Mouse (Mus musculus): ENCODE data around the gene Cerkl.
A peak's percentile ranks its signal among the peaks of the same experiment; 100 is the strongest.

Gene Cerkl

DNA sequence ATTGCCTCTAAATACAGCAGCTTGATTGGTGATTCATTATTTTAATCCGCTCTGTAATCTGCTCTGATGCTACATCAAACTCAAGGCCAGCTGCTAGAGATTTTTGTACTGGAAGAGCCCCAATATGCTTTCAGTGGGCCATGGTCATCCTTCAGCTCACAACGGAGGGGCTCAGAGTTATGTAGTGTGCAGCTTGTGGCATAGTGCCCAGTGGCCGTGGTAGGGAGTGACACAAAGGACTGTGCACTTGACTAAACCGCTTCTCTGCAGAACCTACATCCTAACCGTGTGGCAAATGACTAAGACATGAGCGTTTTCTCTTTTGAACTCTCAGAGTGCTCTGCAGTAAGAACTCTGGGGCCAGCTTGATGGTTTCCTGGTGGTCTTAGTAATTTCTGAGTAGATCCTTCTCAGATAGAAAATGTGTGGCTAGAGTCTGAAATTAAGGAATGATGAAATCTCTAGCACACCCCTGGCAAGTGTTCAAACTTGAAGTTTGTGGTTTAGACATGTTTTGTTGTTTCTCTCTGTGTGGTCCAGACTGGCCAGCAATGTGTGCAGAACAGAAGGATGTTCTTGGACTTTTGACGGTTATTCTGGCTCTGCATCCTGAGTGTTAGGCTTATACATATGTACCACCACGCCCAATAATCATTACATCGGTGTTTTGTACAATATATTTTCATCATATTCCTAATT lies 140.3 kb downstream of the Cerkl start:
- no peak for DNase-seq (ENCODE audit: low spot score in 2 of 2)

DNA sequence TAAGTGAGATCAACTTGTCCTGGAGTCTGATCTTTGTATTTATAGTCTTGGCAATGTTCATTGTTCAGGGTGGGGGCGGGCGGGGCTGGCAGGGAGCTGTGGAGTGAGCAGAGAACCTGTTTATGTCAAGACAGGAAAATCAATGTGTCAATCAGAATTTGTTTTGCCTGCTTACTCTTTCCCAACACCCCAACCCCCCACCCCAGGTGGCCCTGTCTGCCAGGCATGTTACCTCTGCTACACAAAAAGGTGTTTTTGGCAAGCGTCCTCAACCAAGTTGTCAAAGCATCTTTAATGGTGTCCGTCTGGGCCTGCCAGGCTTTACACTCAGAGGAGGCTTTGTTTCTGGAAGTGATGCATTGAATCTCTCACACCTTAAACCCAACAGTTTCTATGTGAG lies 141.5 kb downstream of the Cerkl start:
- DNase-seq (ENCODE audit: low spot score in 2 of 2): no peak

GRCm38 (mm10) chr2:79312499-79312898 lies 144.1 kb downstream of the Cerkl start:
- DNase-seq (ENCODE audit: low spot score in 2 of 2): no peak

DNA sequence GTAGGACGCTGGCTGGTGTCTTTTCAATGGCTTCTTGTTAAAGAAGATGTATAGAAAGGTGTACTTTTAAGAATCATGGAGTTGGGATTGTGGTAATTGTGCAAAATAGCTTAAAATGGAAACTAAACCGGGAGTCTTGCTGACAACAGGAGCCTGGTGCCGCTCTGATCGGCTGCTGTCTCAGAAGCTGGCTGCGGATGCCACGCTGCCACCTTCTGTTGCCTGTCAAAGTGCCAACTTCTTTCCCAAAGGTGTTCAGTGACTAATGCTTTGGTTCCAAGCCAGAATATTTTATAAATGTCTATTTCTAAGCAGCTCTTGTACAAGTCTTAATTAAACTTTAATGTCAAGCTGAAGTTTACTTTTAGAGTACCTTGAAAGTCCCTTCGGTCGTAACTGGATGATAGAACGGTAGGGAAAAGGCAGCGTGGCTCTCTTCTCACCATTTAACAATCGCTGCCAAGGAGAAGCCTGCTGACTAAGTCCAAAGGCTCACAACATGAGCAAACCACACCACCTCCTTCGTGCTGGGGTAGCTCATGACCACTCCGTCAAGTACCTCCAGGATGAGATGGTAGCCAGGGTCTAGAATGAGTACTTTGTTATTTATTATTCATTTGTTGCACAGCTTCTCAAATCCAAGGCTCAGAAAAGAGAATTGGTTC lies 147.0 kb downstream of the Cerkl start:
- DNase-seq (ENCODE audit: low spot score in 2 of 2): peak; percentile 14 to 47

DNA sequence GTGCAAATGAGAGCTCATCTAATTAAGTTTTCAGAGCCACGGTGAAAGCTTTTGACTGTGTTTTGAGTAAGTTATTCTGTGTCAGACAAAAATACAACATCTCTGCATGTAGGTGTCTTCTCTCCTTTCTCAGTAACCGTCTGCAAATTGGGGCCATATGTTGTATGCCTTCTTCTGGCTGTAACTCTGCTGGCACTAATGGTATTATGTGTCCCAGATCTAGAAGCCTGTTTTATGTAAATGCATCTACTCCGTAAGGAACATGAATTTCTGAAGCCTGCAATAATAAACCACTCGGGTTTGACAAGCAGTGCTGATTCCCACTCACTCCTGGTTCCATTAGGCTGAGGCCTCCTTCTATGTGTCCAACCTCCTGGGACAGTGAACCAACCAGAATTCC lies 149.0 kb downstream of the Cerkl start:
- peak; percentile 50 to 54 for DNase-seq (ENCODE audit: low spot score in 2 of 2)

DNA sequence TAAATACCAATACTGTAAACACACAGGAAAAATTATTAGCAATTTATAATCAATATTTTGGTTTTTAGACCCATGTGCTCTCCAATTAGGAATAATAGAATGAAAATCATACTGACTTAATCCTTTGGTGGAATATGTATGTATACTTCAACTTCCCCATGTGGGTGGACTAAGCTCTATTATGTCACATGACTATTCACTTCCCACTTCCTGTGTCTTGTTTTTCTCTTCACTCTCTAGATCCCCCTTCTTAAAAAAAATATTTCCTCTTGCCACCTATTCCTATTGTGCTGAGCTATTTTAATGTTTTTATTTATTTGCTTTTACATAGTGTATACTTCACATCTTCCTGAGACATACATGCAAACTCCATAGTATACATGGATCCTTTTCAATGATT lies 154.2 kb downstream of the Cerkl start:
- no peak for DNase-seq (ENCODE audit: low spot score in 2 of 2)

DNA sequence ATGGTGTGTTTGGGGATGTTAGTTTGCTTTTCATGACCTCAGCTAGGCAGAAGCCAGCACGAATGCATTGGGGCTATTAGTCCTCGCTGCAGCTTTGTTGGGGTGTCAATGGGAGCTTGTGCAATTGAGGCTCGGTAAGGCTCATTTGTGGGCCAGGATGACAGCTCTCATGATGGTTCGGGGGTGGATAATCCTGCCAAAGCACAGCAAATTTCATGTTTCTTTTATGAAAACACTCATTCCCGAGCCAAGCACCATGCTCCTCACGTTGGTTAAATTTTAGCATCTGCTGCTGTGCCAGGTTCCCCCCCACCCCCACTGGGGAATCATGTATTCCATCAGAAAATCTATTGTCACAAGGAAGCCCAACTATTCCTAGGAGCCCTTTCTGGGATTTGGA lies 164.2 kb downstream of the Cerkl start:
- DNase-seq (ENCODE audit: low spot score in 2 of 2): no peak

- DNase-seq (ENCODE audit: low spot score in 2 of 2): no peak
Observed at GRCm38 (mm10) chr2:79291922-79292321, 164.7 kb downstream of the Cerkl start.

DNA sequence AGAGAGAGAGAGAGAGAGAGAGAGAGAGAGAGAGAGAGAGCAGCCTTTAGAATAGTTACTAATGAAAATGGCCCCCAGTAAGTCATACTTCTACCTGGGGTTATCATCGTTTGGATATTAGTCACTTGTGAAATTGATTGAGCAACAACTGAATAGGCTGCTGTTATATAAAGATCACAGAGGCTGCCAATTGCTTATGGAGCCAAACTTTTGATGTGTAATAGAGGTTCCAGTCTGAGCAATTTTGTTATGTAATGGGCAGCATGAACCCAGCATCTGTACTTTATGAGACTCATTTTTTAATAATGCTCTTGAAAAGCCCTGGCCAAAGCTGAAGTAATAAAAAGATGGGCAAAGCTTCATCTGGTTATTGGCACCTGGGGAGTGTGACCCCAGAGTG lies 166.4 kb downstream of the Cerkl start:
- no peak for DNase-seq (ENCODE audit: low spot score in 2 of 2)

DNA sequence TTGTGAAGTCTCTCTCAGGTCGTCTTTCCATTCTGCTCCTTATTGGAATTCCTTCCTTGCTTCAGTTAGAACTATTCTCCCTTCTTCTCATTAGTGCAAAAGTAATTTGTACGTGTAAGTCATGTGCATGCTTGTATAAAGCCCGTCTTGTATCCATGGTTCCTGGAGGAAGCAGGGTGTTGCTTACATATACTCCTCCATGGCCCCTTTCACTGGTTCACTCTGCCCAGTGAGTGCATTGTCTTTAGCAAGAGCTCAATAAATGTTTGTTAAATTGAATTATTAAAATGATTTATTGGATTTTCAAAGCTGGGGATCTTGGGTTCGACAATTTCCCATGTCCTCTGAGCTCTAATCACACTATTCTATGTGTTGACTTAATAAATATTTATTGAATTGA lies 172.4 kb downstream of the Cerkl start:
- DNase-seq (ENCODE audit: low spot score in 2 of 2): no peak
